Mouse (Mus musculus): Measurements from ENCODE around the gene Golga5.
A peak's percentile ranks its signal among the peaks of the same experiment; 100 is the strongest.

GRCm38 (mm10) chr12:102484946-102485345 is 16.0 kb downstream of the Golga5 start:
- no peak for TF ChIP-seq ZNF384 (IDR thresholded peaks at IDR 0.05; ENCODE audit: low read depth, low read length)
- TF ChIP-seq RAD21 (IDR thresholded peaks at IDR 0.05; ENCODE audit: low read depth, low read length): peak; percentile 9
